Mouse (Mus musculus): ENCODE measurements at regions not wholly inside any gene's neighbourhood (a gene's known extent, or its start where the extent isn't known, plus 50 kb on each side); places are given as distances from the start of the nearest gene placed in this dataset.

GRCm38 (mm10) chr12:109952933-109953332, 325.9 kb upstream of the Dio3 start:
- DNase-seq (ENCODE audit: low spot score in 2 of 2): no peak

DNA sequence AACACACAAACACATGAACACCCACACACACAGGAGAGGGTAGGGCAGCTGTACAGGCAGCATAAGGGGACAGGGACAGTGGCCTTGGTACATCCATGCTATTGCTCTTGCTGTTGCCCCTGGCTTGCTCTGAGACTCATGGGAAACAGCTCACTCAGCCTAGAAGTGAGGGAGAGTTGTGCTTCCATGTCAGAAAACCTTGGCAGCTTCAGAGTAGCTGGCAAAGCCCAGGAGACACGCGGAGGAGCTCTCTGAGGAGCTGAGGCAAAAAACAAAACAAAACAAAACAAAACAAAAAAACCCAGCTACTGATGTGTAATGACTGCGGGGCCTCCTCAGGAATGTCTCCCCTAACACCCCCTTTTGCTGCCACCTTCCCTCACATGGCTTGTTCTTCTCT, 321.6 kb upstream of the Dio3 start:
- DNase-seq (ENCODE audit: low spot score in 2 of 2): no peak

GRCm38 (mm10) chr12:109958357-109959085, 320.3 kb upstream of the Dio3 start:
- DNase-seq (ENCODE audit: low spot score in 2 of 2): peak; percentile 25 to 40

DNA sequence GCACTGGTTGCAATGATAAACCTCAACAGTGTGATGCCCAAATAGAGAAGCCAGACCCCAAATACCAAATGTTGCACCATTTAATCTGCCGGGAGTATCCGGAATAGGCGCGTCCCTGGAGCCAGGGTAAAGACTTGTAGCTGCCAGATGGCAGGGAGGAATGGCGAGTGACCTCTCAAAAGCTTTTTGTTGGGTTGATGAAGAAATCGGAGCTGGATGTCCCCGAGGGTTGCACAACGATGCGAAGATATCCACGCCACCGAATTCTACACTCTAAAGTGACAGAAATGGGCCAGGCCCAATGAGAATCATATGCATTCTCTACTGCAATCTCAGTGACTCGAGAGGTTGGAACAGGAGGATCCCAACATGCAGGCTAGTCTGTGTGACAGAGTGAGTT, 312.1 kb upstream of the Dio3 start:
- no peak for DNase-seq (ENCODE audit: low spot score in 2 of 2)

DNA sequence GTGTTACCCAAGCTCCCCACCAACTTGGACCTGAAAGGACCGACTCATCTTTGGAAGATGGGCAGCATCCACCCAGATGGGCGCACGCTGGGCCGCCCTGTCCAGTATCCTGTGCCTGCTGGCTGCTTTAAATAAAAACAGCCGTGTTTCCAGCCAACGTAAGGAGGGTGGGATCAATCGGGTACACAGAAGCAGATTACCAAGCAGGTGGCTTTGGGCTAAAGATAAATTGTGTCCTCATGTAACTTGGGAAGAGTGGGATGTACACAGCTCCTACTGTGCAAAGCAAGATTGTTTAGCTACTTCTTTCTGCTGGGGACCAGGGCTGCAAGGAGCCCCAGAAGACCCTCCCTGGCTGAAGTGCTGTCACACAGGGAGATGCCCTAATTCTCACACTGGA, 310.6 kb upstream of the Dio3 start:
- DNase-seq (ENCODE audit: low spot score in 2 of 2): peak in 1 of 2 experiments; percentile 32

DNA sequence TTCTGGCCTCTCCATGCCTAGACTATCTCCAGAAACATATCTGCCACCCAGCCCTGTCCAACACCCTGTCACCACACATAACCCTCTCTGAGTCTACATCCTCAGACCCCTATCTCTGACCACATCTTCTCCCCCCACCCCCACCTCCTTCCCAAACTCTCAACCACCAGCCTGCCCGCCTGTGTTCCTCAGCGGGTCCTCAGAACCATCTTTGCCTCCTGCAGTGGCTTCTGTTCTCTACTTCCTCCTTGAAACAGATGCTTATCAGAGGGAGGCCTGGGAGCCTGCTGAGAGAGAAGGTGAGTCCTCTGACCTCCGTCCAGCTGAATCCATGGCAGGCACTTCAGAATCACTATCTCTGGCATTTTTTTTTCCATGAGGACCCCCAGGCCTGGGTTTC, 307.4 kb upstream of the Dio3 start:
- no peak for DNase-seq (ENCODE audit: low spot score in 2 of 2)

GRCm38 (mm10) chr12:109972366-109973015, 306.4 kb upstream of the Dio3 start:
- no peak for DNase-seq (ENCODE audit: low spot score in 2 of 2)

DNA sequence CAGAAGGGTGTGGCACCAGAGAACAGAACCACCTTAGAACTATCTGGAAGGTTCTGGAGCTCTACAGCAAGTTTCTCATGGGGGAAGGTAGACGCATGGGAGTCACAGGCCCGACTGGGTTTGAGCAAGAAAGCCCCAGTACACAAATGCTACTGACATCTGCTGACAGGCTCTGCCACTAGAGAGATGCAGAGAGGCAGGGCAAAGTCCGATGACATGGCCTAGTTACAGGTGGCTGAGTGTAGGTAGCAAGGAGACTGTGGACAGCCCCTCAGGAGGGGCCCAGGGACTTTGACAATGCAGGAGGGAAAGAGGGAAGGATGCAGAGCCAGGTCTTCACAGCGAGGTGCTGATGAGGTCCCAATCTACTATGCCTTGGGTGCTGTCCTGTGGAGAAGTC, 305.3 kb upstream of the Dio3 start:
- DNase-seq (ENCODE audit: low spot score in 2 of 2): no peak

- peak in 1 of 2 experiments; percentile 44 for DNase-seq (ENCODE audit: low spot score in 2 of 2)
Measured at GRCm38 (mm10) chr12:109975176-109975972, 303.5 kb upstream of the Dio3 start.

- no peak for DNase-seq (ENCODE audit: low spot score in 2 of 2)
Measured at GRCm38 (mm10) chr12:109984651-109985050, 294.2 kb upstream of the Dio3 start.

DNA sequence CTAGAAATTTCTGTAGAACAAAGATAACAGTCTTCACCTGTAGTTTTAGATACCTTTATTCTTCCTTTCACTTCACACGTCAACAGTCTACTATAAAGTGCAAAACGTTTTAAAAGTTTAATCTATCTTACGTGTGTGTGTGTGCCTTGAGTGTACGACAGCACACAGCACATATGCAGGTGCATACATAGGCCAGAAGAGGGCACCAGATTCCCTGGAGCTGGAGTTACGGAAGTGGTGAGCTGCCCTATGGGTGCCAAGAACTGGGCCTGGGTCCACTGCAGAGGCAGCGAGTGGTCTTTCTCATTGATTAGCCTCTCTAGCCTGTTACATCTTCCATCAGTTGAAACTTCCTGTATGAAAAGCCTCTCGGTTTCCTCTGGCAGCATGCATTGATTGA, 285.5 kb upstream of the Dio3 start:
- no peak for DNase-seq (ENCODE audit: low spot score in 2 of 2)

DNA sequence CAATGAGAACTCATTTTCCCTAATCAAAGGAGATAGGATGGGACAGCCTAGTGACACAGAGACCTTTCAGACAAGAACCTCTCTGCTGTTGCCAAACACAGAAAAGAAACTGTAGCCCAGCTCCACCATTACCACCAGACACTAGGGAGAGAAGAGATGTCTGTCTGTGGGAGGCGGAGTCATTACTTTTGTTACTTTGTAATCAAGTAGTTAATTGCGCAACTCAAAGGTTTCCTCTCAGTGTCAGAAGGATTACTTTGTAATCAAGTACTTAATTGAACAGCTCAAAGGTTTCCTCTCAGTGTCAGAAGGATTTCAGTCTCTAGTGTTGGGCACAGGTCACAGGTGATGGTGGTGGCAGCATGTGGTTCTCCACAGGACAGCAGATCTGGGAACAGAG, 276.2 kb upstream of the Dio3 start:
- DNase-seq (ENCODE audit: low spot score in 2 of 2): no peak

- no peak for DNase-seq (ENCODE audit: low spot score in 2 of 2)
Measured at GRCm38 (mm10) chr12:110009136-110009535, 269.7 kb upstream of the Dio3 start.

DNA sequence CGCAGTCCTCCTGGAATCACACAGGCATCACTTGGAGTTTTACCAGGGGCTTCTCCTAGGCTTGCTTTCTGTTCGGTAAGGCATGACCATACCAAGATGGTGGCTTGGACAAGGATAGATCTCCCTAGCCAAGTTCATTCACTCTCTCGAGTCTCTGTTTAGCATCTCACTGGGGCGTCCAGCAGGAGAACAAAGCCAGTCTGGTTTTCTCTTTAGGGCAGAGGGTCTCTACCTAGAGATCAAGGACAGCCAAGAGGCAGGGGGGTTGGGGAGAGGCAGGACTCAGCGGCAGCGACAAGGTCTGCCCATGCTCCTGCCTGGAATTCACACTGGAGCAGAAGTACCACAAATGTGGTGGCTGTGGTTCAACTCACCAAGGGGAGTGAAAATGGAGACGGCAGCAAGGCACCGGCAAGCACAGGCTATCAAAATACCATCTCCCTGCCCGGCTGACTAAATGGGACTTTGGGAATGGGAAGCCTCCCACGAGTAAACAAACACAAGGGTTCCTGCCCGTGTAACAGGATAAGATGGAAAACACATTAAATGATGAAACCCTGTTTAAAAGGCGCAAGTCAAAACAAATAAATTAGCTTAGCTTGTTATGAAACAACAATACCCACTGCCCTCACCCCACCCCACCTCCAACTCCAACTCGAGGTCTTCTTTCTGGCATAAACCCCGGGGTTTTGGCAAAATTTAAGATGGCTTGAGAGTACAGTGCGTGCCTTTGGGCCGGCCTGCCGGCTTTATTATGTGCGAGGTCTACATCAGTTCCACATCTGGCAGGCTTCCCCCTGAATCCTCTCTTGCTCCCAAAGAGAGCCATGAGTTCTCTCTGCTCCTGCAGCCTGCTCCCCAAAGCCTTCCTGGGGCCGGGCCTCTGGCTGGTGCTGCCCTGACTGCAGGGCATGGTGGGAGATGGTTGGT, 258.1 kb upstream of the Dio3 start:
- DNase-seq (ENCODE audit: low spot score in 2 of 2): no peak

DNA sequence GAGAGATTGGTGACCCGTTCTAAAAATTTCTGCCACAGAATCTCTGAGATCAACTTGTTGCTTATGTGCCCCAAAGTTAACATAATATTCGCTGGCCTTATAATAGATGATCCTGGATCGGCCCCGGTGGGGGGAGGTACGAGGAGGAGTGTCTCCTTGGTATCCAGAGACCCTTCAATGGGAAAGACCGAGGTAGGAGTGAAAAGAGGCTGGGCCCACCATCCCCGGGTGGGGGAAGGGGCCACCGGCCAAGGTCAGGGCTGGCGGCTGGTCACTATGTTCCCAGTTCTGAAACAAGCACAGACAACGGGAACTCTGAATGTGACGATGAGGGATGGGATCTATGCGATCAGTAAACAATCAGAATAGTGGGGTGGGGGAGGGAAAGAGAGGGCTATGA, 257.2 kb upstream of the Dio3 start:
- no peak for DNase-seq (ENCODE audit: low spot score in 2 of 2)

- no peak for DNase-seq (ENCODE audit: low spot score in 2 of 2)
Measured at GRCm38 (mm10) chr12:110022631-110023030, 256.2 kb upstream of the Dio3 start.

- no peak for DNase-seq (ENCODE audit: low spot score in 2 of 2)
Measured at GRCm38 (mm10) chr12:110023192-110024101, 255.4 kb upstream of the Dio3 start.

DNA sequence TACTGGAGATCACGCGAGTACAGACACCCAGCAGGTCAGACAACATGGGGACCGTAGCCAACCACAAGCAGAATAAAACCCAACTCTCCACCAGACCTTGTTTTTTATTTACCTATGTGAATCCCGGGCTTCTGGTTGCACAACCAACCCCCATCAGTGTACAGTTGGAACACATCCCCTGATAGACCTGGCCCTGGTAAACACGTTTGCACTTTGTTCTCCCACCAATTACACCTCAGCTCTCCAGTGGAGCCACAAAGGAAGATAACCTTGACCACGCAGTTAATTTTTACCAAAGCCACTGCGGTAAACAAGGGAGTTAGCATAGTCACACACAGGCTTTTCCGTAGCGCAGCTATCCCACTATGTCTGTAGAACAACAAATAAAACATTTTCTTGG, 254.6 kb upstream of the Dio3 start:
- no peak for DNase-seq (ENCODE audit: low spot score in 2 of 2)

GRCm38 (mm10) chr12:110025171-110025570, 253.7 kb upstream of the Dio3 start:
- DNase-seq (ENCODE audit: low spot score in 2 of 2): no peak

- no peak for DNase-seq (ENCODE audit: low spot score in 2 of 2)
Measured at GRCm38 (mm10) chr12:110026033-110026750, 252.7 kb upstream of the Dio3 start.
